ENCODE assay signal across 8 mouse cellular contexts in genomic region chr17:47594969-47595247, GRCm38 (mm10). TPM values are rescaled to one million over a fixed set of nuclear protein-coding genes. Genes with fewer than 3 reads are reported as not detected.
DNase-seq lines count a peak whose midpoint lies in the region; ATAC-seq and TF ChIP-seq lines count a peak whose summit lies in the region.

No protein-coding gene starts in this region.

- ATAC-seq in liver, embryonic 12.5 days = no peak

- peak overlapping the region; percentile 94 for H3K4me2 ChIP-seq in liver, embryonic 12.5 days

- H3K4me3 ChIP-seq in gastrocnemius, adult 2 months = peak overlapping the region; percentile 88
- peak overlapping the region; percentile 81 for H3K4me3 ChIP-seq in testis, adult 2 months (ENCODE audit: control insufficient read depth, low read depth, low read length)
- H3K4me3 ChIP-seq in liver, embryonic 12.5 days = peak overlapping the region; percentile 96

- H3K9me3 ChIP-seq in liver, embryonic 12.5 days (replicated peaks) = no peaks in the 10 kb centered on the region

- peak overlapping the region; percentile 99 for H3K9ac ChIP-seq in liver, embryonic 12.5 days

- DNase-seq in gastrocnemius, adult 2 months = no peak
- no peak for DNase-seq in gastrocnemius, postnatal 4 days (ENCODE audit: low spot score in 2 of 2)
- DNase-seq in testis, postnatal 10 days (ENCODE audit: low spot score) = no peak
- DNase-seq in right cerebral cortex, adult 18-20 months = no peak
- DNase-seq in adrenal gland, postnatal 14 days = no peak
- no peak for DNase-seq in cerebellum, postnatal 10 days

- no peaks in the 10 kb centered on the region for H3K27me3 ChIP-seq in testis, adult 2 months (ENCODE audit: control insufficient read depth, insufficient read depth, low read length)
- no peaks in the 10 kb centered on the region for H3K27me3 ChIP-seq in liver, embryonic 12.5 days (replicated peaks)

- intact Hi-C loops in gastrocnemius, adult 2 months (cut with DNase I) = no loop called here

- no peak for TF ChIP-seq POLR2A in testis, adult 2 months (IDR thresholded peaks at IDR 0.05; ENCODE audit: control insufficient read depth, low read depth, low read length)

- no peaks in the 10 kb centered on the region for H3K36me3 ChIP-seq in testis, adult 2 months (ENCODE audit: control insufficient read depth, insufficient read depth, low read length)
- peaks cover 50% of the 10 kb centered on the region for H3K36me3 ChIP-seq in liver, embryonic 12.5 days

- peaks cover 29% of the 10 kb centered on the region for H3K4me1 ChIP-seq in testis, adult 2 months (ENCODE audit: control insufficient read depth, insufficient read depth, low read length)
- H3K4me1 ChIP-seq in liver, embryonic 12.5 days = peaks cover 78% of the 10 kb centered on the region

- H3K27ac ChIP-seq in gastrocnemius, adult 2 months = peak overlapping the region; percentile 88
- H3K27ac ChIP-seq in testis, adult 2 months (ENCODE audit: control insufficient read depth, insufficient read depth, low read depth, low read length) = peak overlapping the region; percentile 57; the same call in 1 of the 2 replicates
- H3K27ac ChIP-seq in liver, embryonic 12.5 days = peak overlapping the region; percentile 99

- WGBS in liver, embryonic 12.5 days (ENCODE audit: insufficient replicate concordance) = 2% methylated on average over 8 of the region's 9 CpGs

- no peak for TF ChIP-seq CTCF in gastrocnemius, adult 2 months (IDR thresholded peaks at IDR 0.05)
- no peak for TF ChIP-seq CTCF in testis, adult 2 months (IDR thresholded peaks at IDR 0.05; ENCODE audit: control insufficient read depth, insufficient read depth, insufficient replicate concordance, low read depth, low read length)

RNA-seq across cellular contexts. Expression of gene Bysl, which starts 16.4 kb away (rescaled TPM):
- total RNA-seq in gastrocnemius, adult 2 months (2021) = 10 to 100 TPM; 14.2 to 16.0 TPM
- 10 to 100 TPM; 15.3 to 15.7 TPM for total RNA-seq in gastrocnemius, postnatal 4 days (2021)
- polyA plus RNA-seq in testis, adult 2 months (2012; rRNA removed) = 16.3 and 17.6 TPM in 2 replicates
- polyA plus RNA-seq in liver, embryonic 12.5 days (2016; fragmentation: Nextera tagmentation; extraction: Ambion mirVana) = 34.6 and 35.2 TPM in 2 replicates
- total RNA-seq in adrenal gland, postnatal 14 days (2021) = 19.7 and 21.6 TPM in 2 replicates

RNA-seq across cellular contexts. Expression of gene Med20, which starts 16.5 kb away (rescaled TPM):
- total RNA-seq in gastrocnemius, adult 2 months (2021) = 10 to 100 TPM; 17.9 to 18.3 TPM
- total RNA-seq in gastrocnemius, postnatal 4 days (2021) = 10 to 100 TPM; 21.7 to 26.1 TPM
- 13.4 and 17.0 TPM in 2 replicates for polyA plus RNA-seq in testis, adult 2 months (2012; rRNA removed)
- 31.2 and 32.6 TPM in 2 replicates for polyA plus RNA-seq in liver, embryonic 12.5 days (2016; fragmentation: Nextera tagmentation; extraction: Ambion mirVana)
- total RNA-seq in adrenal gland, postnatal 14 days (2021) = 39.3 and 39.8 TPM in 2 replicates

RNA-seq across cellular contexts. Expression of gene Gm20517, which starts 16.5 kb away (rescaled TPM):
- 1 to 10 TPM in 1 of 2 experiments, under 1 TPM in 1; 0.82 to 2.4 TPM for total RNA-seq in gastrocnemius, adult 2 months (2021)
- total RNA-seq in gastrocnemius, postnatal 4 days (2021) = 1 to 10 TPM; 2.6 to 4.0 TPM
- polyA plus RNA-seq in testis, adult 2 months (2012; rRNA removed) = 20.6 and 25.0 TPM in 2 replicates
- 2.3 and 2.7 TPM in 2 replicates for polyA plus RNA-seq in liver, embryonic 12.5 days (2016; fragmentation: Nextera tagmentation; extraction: Ambion mirVana)
- total RNA-seq in adrenal gland, postnatal 14 days (2021) = 3.0 and 3.3 TPM in 2 replicates

RNA-seq across cellular contexts. Expression of gene Usp49, which starts 35.6 kb away (rescaled TPM):
- total RNA-seq in gastrocnemius, adult 2 months (2021) = 1 to 10 TPM; 3.1 to 4.5 TPM
- total RNA-seq in gastrocnemius, postnatal 4 days (2021) = 1 to 10 TPM; 8.1 to 9.5 TPM
- 67.0 and 80.5 TPM in 2 replicates for polyA plus RNA-seq in testis, adult 2 months (2012; rRNA removed)
- polyA plus RNA-seq in liver, embryonic 12.5 days (2016; fragmentation: Nextera tagmentation; extraction: Ambion mirVana) = 5.0 and 6.2 TPM in 2 replicates
- 6.8 and 7.8 TPM in 2 replicates for total RNA-seq in adrenal gland, postnatal 14 days (2021)
